Mouse (Mus musculus): Measurements from ENCODE around the gene Cox5a.

Cox5a gene

GRCm38 (mm10) chr9:57561711-57562099 lies 40.6 kb downstream of the Cox5a start:
- DNase-seq (ENCODE audit: low spot score in 2 of 2), result no peak

- DNase-seq (ENCODE audit: low spot score in 2 of 2), result no peak
Observed at GRCm38 (mm10) chr9:57562896-57563372, 41.9 kb downstream of the Cox5a start.

GRCm38 (mm10) chr9:57564609-57565008 lies 43.5 kb downstream of the Cox5a start:
- DNase-seq (ENCODE audit: low spot score in 2 of 2), result no peak

GRCm38 (mm10) chr9:57565741-57566221 lies 44.7 kb downstream of the Cox5a start:
- DNase-seq (ENCODE audit: low spot score in 2 of 2), result no peak

GRCm38 (mm10) chr9:57566846-57567245 lies 45.8 kb downstream of the Cox5a start:
- no peak for DNase-seq (ENCODE audit: low spot score in 2 of 2)

GRCm38 (mm10) chr9:57568500-57568899 lies 47.4 kb downstream of the Cox5a start:
- no peak for DNase-seq (ENCODE audit: low spot score in 2 of 2)

- DNase-seq (ENCODE audit: low spot score in 2 of 2), result no peak
Observed at GRCm38 (mm10) chr9:57574397-57574796, 53.3 kb downstream of the Cox5a start.

GRCm38 (mm10) chr9:57575577-57575976 lies 54.5 kb downstream of the Cox5a start:
- DNase-seq (ENCODE audit: low spot score in 2 of 2), result no peak

GRCm38 (mm10) chr9:57577144-57577849 lies 56.2 kb downstream of the Cox5a start:
- DNase-seq (ENCODE audit: low spot score in 2 of 2), result no peak
